Mouse (Mus musculus): ENCODE measurements around the gene Fgfr2. TPM values are rescaled to one million over a fixed set of nuclear protein-coding genes. Genes with fewer than 3 reads are reported as not detected.

Gene Fgfr2
- total RNA-seq, 2 experiments from 2014 or later, result 28.8 to 29.4 TPM

GRCm38 (mm10) chr7:133019481-133020020, 103.6 kb downstream of the Fgfr2 start:
- intact Hi-C loops (cut with DNase I), result no loop called here
- DNase-seq (ENCODE audit: extremely low spot score in 1 of 2, low spot score in 2 of 2), result no peak

GRCm38 (mm10) chr7:133018961-133019360, 104.2 kb downstream of the Fgfr2 start:
- intact Hi-C loops (cut with DNase I), result no loop called here
- no peak for DNase-seq (ENCODE audit: extremely low spot score in 1 of 2, low spot score in 2 of 2)

- no peak for DNase-seq (ENCODE audit: extremely low spot score in 1 of 2, low spot score in 2 of 2)
- intact Hi-C loops (cut with DNase I), result no loop called here
Measured at GRCm38 (mm10) chr7:133015416-133016070, 107.6 kb downstream of the Fgfr2 start.

- intact Hi-C loops (cut with DNase I), result no loop called here
Measured at GRCm38 (mm10) chr7:133014631-133015030, 108.5 kb downstream of the Fgfr2 start.

GRCm38 (mm10) chr7:133013923-133014322, 109.2 kb downstream of the Fgfr2 start:
- no peak for DNase-seq (ENCODE audit: extremely low spot score in 1 of 2, low spot score in 2 of 2)
- intact Hi-C loops (cut with DNase I), result no loop called here

More at GRCm38 (mm10) chr7:133014631-133015030, 108.5 kb downstream of the Fgfr2 start:
- no peak for DNase-seq (ENCODE audit: extremely low spot score in 1 of 2, low spot score in 2 of 2)

- DNase-seq (ENCODE audit: extremely low spot score in 1 of 2, low spot score in 2 of 2), result peak in 1 of 2 experiments; percentile 45
- intact Hi-C loops (cut with DNase I), result no loop called here
Measured at GRCm38 (mm10) chr7:133012637-133013366, 110.3 kb downstream of the Fgfr2 start.

- DNase-seq (ENCODE audit: extremely low spot score in 1 of 2, low spot score in 2 of 2), result no peak
- intact Hi-C loops (cut with DNase I), result no loop called here
Measured at GRCm38 (mm10) chr7:133011611-133012010, 111.5 kb downstream of the Fgfr2 start.

- intact Hi-C loops (cut with DNase I), result no loop called here
- no peak for DNase-seq (ENCODE audit: extremely low spot score in 1 of 2, low spot score in 2 of 2)
Measured at GRCm38 (mm10) chr7:133011191-133011590, 112.0 kb downstream of the Fgfr2 start.

GRCm38 (mm10) chr7:133010477-133010876, 112.7 kb downstream of the Fgfr2 start:
- intact Hi-C loops (cut with DNase I), result no loop called here
- DNase-seq (ENCODE audit: extremely low spot score in 1 of 2, low spot score in 2 of 2), result no peak

GRCm38 (mm10) chr7:133009676-133010075, 113.5 kb downstream of the Fgfr2 start:
- intact Hi-C loops (cut with DNase I), result no loop called here
- no peak for DNase-seq (ENCODE audit: extremely low spot score in 1 of 2, low spot score in 2 of 2)

GRCm38 (mm10) chr7:133008663-133009062, 114.5 kb downstream of the Fgfr2 start:
- intact Hi-C loops (cut with DNase I), result no loop called here
- no peak for DNase-seq (ENCODE audit: extremely low spot score in 1 of 2, low spot score in 2 of 2)

GRCm38 (mm10) chr7:133007343-133007742, 115.8 kb downstream of the Fgfr2 start:
- no peak for DNase-seq (ENCODE audit: extremely low spot score in 1 of 2, low spot score in 2 of 2)

GRCm38 (mm10) chr7:133005772-133006171, 117.4 kb downstream of the Fgfr2 start:
- no peak for DNase-seq (ENCODE audit: extremely low spot score in 1 of 2, low spot score in 2 of 2)
- intact Hi-C loops (cut with DNase I), result no loop called here

More at GRCm38 (mm10) chr7:133007343-133007742, 115.8 kb downstream of the Fgfr2 start:
- intact Hi-C loops (cut with DNase I), result no loop called here

- DNase-seq (ENCODE audit: extremely low spot score in 1 of 2, low spot score in 2 of 2), result peak; percentile 84 to 91
- intact Hi-C loops (cut with DNase I), result loop anchor here (5.0 kb wide), 2 partner anchors 121 to 346 kb away; no protein-coding TSS in a partner anchor
Measured at GRCm38 (mm10) chr7:133003421-133003820, 119.7 kb downstream of the Fgfr2 start.

GRCm38 (mm10) chr7:133002271-133002670, 120.9 kb downstream of the Fgfr2 start:
- DNase-seq (ENCODE audit: extremely low spot score in 1 of 2, low spot score in 2 of 2), result no peak
- intact Hi-C loops (cut with DNase I), result loop anchor here (5.0 kb wide), 2 partner anchors 120 to 345 kb away; no protein-coding TSS in a partner anchor

- intact Hi-C loops (cut with DNase I), result loop anchor here (5.0 kb wide), 2 partner anchors 119 to 344 kb away; no protein-coding TSS in a partner anchor
- no peak for DNase-seq (ENCODE audit: extremely low spot score in 1 of 2, low spot score in 2 of 2)
Measured at GRCm38 (mm10) chr7:133001388-133001787, 121.8 kb downstream of the Fgfr2 start.

GRCm38 (mm10) chr7:132999061-132999460, 124.1 kb downstream of the Fgfr2 start:
- intact Hi-C loops (cut with DNase I), result no loop called here
- no peak for DNase-seq (ENCODE audit: extremely low spot score in 1 of 2, low spot score in 2 of 2)

GRCm38 (mm10) chr7:132998639-132999038, 124.5 kb downstream of the Fgfr2 start:
- intact Hi-C loops (cut with DNase I), result no loop called here
- DNase-seq (ENCODE audit: extremely low spot score in 1 of 2, low spot score in 2 of 2), result no peak

- no peak for DNase-seq (ENCODE audit: extremely low spot score in 1 of 2, low spot score in 2 of 2)
- intact Hi-C loops (cut with DNase I), result no loop called here
Measured at GRCm38 (mm10) chr7:132996391-132996790, 126.8 kb downstream of the Fgfr2 start.
